Mouse (Mus musculus) embryonic facial prominence, embryonic 12.5 days (tissue): ENCODE results near the gene Dclk1. TPM values are rescaled to one million over a fixed set of nuclear protein-coding genes. Genes with fewer than 3 reads are reported as not detected.

Experiments
- ATAC-seq: fragments of 200-750 bp; cut with Nextera tagmentation; 2 replicates; pipeline ENCODE4 v1.8.0; 2017; ENCODE audit not compliant: insufficient number of reproducible peaks, insufficient read depth, low FRiP score, low TSS enrichment
- H3K27ac ChIP-seq: fragments of 300-500 bp; sonication (generic); 2 replicates; pipeline ENCODE4 v1.5.1; 2016; ENCODE audit warnings: mild to moderate bottlenecking
- H3K27me3 ChIP-seq: fragments of 300-500 bp; sonication (generic); 2 replicates; pipeline ENCODE4 v1.6.1; 2016; ENCODE audit warnings: mild to moderate bottlenecking, moderate library complexity
- H3K36me3 ChIP-seq: fragments of 300-500 bp; sonication (generic); 2 replicates; pipeline ENCODE4 v1.6.1; 2016; ENCODE audit warnings: mild to moderate bottlenecking
- H3K4me1 ChIP-seq: fragments of 300-500 bp; sonication (generic); 2 replicates; pipeline ENCODE4 v1.6.1; 2016
- H3K4me2 ChIP-seq: fragments of 300-500 bp; sonication (generic); replicated peaks from 2 replicates; pipeline ENCODE4 v1.6.1; 2016; ENCODE audit warnings: mild to moderate bottlenecking, moderate library complexity
- H3K4me3 ChIP-seq: fragments of 300-500 bp; sonication (generic); 2 replicates; pipeline ENCODE4 v1.5.1; 2016; ENCODE audit warnings: mild to moderate bottlenecking
- H3K9ac ChIP-seq: fragments of 300-500 bp; sonication (generic); 2 replicates; pipeline ENCODE4 v1.6.1; 2016; ENCODE audit warnings: mild to moderate bottlenecking, moderate library complexity
- H3K9me3 ChIP-seq: fragments of 300-500 bp; sonication (generic); 2 replicates; pipeline ENCODE4 v1.6.1; 2016; ENCODE audit warnings: mild to moderate bottlenecking, moderate library complexity
- WGBS: fragments of 180-500 bp; shearing (Covaris S2); methylation state at CpG from one replicate; pipeline ENCODE4 v1.1.7; 2016; 5-methylcytosine and 5-hydroxymethylcytosine counted together
- polyA plus RNA-seq: library from polyadenylated mRNA; unstranded; fragments of >200 nt; fragmentation: Nextera tagmentation; extraction: Ambion mirVana; gene quantifications from 2 replicates; pipeline ENCODE4 v1.2.1, GENCODE M21; 2016

Gene Dclk1
- polyA plus RNA-seq, 1 experiment from 2014 or later, result 68.6 TPM

DNA sequence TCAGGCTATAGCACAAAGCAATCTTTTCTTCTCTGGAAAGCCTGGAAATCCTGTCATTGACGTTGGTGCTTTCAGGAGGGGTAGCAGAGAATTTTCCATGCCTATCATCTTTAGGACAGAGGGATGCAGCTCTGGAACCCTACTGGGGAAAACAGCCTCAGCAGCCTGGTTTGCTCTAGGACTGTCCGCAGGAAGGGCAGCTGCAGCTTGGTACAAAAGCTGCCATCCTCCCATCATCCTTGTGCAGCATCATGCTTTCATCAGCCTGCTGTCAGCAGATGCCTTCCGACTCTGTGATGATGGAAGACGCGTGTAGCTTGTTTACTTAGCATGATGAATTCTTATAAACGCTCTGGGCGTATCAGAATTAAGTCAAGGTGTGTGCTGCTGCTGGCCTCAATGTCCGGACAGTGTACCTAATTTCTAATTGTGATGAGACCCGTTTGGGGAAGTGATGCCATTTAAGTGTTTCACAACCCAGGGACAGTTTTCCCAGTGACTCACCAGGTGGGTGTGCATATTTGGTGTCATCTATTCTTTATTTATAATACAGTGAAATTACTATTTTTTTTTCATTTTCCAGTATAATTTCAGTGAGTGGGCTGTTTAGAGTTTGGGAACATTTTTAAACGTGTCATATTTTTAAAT is 50.7 kb downstream of the Dclk1 start:
- no peak overlapping the region for H3K4me2 ChIP-seq
- 68% methylated on average over 10 of the region's 10 CpGs for WGBS
- H3K27me3 ChIP-seq, result no peaks in the 10 kb centered on the region
- ATAC-seq, result no peak
- H3K9ac ChIP-seq, result no peak overlapping the region
- no peaks in the 10 kb centered on the region for H3K36me3 ChIP-seq
- H3K4me1 ChIP-seq, result no peaks in the 10 kb centered on the region
- no peaks in the 10 kb centered on the region for H3K9me3 ChIP-seq
- H3K27ac ChIP-seq, result no peak overlapping the region
- no peak overlapping the region for H3K4me3 ChIP-seq

DNA sequence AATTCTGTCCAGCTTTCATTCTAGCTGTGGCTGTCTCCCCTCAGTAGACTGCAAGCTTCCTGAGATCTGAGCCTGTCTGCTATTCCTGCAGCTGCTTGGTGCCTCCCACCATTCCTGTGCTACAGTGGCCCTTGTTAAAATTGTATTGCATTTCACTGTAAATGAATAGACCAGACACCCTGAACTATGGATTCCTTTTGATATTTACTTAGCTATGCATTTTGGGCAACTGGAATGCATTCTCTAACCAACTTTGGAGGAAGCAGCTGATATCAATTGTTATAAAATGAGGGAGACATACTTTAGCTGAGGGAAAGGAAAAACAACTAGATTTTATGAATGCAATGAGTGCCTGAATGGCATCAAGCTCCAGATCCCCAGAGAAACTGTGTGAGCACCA is 63.5 kb downstream of the Dclk1 start:
- no peaks in the 10 kb centered on the region for H3K27me3 ChIP-seq
- H3K4me1 ChIP-seq, result peaks cover 3% of the 10 kb centered on the region; the same call in 1 of the 2 replicates
- no peaks in the 10 kb centered on the region for H3K9me3 ChIP-seq
- no peak overlapping the region for H3K27ac ChIP-seq
- H3K4me2 ChIP-seq, result no peak overlapping the region
- no peaks in the 10 kb centered on the region for H3K36me3 ChIP-seq
- H3K9ac ChIP-seq, result no peak overlapping the region
- H3K4me3 ChIP-seq, result no peak overlapping the region
- ATAC-seq, result no peak

DNA sequence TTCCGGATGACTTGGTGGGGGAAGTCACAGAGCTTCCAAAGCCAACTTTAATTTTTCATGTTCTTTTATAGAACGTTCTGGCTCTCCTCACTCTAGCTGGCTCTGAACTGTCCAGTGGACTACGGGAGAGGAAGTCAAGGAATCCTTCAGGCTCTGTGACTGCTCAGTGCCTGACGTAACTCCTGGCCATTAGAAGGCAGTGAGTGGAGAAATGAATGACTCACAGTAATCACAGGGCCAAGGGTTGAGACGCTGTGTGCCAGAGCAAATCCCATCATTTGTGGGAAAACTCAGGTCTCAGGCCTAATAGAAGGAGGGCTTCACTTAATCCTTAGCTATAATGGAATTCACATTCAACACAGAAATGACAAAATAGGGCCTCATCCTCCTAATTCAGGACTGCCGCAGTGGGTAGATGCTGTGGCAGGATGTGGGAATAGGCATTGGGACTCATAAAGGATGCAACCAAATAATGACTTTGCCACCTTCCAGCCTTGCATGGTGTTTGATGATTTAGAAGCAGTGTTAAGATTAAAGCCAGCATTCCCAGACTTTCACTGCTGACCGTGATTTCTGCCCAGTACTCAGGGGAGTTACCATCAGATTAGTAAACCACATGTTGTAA is 65.5 kb downstream of the Dclk1 start:
- H3K4me3 ChIP-seq, result no peak overlapping the region
- H3K27me3 ChIP-seq, result no peaks in the 10 kb centered on the region
- H3K4me2 ChIP-seq, result no peak overlapping the region
- no peak overlapping the region for H3K9ac ChIP-seq
- no peak overlapping the region for H3K27ac ChIP-seq
- H3K36me3 ChIP-seq, result no peaks in the 10 kb centered on the region
- no peaks in the 10 kb centered on the region for H3K9me3 ChIP-seq
- H3K4me1 ChIP-seq, result peaks cover 3% of the 10 kb centered on the region; the same call in 1 of the 2 replicates
- 73% methylated on average over 7 of the region's 7 CpGs for WGBS
- no peak for ATAC-seq

DNA sequence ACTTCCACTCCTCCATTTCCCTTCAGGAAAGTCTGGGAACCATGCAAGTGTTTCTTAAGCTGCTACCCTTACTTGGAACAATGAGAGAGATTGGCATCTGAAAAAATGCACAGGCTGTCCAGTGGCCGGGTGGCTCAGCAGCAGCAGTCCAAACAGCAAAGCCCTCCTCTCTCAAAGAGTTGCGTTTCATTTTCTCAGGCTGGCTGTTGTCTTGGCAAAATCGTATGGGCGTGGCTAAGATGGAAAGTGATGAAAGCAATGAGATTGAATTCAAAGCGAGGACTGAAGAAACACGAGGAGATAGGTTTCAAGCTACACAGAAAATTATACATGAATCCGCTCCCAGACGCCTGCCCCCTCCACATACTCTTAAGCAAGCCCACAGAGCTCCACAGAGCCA is 67.8 kb downstream of the Dclk1 start:
- no peak overlapping the region for H3K9ac ChIP-seq
- no peak overlapping the region for H3K27ac ChIP-seq
- WGBS, result 52% methylated on average over 8 of the region's 8 CpGs
- ATAC-seq, result no peak
- H3K4me1 ChIP-seq, result peaks cover 3% of the 10 kb centered on the region; the same call in 1 of the 2 replicates
- no peaks in the 10 kb centered on the region for H3K9me3 ChIP-seq
- no peaks in the 10 kb centered on the region for H3K27me3 ChIP-seq
- H3K36me3 ChIP-seq, result no peaks in the 10 kb centered on the region
- H3K4me2 ChIP-seq, result no peak overlapping the region
- no peak overlapping the region for H3K4me3 ChIP-seq

DNA sequence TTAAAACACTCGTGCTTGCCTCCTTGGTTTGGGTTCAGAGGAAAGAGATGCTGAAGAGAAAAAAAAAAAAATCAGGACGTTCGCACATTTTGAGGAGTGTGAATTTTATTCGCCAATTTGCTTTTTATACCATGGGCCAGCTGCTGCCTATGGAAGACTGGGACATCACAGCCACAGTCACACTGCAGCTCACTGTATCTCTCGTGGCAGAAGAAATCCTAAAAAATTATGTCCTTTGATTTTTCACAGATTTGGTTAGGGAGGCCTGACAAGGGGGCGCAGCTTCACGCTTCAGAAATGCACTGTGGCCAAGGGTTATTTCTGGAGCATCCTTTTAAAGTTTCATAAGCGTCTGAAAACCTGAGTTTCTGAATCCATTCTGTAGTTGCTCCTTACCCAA is 73.7 kb downstream of the Dclk1 start:
- Histone ChIP-seq H3K4me1 (no peaks in the 10 kb centered on the region), H3K9ac (no peak overlapping the region), H3K27me3 (no peaks in the 10 kb centered on the region), H3K4me2 (no peak overlapping the region), H3K9me3 (no peaks in the 10 kb centered on the region), H3K36me3 (no peaks in the 10 kb centered on the region), H3K4me3 (no peak overlapping the region), H3K27ac (no peak overlapping the region)
- ATAC-seq, result no peak
- WGBS, result 88% methylated on average over 8 of the region's 8 CpGs

DNA sequence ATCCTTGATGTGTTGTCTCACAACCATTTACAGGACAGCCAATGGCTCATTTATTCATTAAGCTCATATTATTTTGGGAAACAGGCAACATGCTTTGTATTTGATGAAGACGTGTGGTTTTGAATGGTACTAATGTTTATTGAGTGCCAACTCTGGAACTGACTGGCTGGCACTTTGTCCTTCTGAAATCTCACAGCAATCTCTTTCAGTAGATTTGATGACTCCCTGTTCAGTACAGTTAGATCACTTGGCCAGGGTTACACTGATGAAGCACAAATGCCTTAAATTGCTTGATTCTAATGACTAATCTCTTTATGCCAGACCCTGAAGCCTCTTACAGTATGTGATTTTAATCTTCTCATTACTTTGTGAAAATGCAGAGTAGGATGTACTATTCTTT is 75.9 kb downstream of the Dclk1 start:
- Histone ChIP-seq H3K36me3 (no peaks in the 10 kb centered on the region), H3K4me1 (no peaks in the 10 kb centered on the region), H3K27ac (no peak overlapping the region), H3K4me2 (no peak overlapping the region), H3K27me3 (no peaks in the 10 kb centered on the region), H3K9ac (no peak overlapping the region), H3K4me3 (no peak overlapping the region), H3K9me3 (no peaks in the 10 kb centered on the region)
- WGBS, result 75% methylated on average over 1 of the region's 1 CpGs
- no peak for ATAC-seq

DNA sequence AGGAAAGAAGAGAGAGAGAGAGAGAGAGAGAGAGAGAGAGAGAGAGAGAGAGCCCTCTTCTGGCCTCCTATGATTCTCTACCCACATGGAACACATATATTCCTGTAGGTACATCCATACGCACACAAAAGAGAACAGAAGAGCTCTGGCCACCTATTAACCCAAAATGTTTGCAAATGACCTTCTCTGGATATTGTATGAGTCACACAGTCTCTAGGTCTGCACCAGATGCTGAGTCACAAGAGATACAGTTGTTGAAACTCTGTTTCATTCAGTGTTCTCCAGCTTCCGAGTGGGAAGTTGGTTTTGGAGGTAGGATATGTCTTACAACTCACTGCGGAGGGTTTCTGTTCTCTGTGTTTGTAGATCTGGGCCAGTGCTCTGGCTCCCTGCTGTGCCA is 78.4 kb downstream of the Dclk1 start:
- ATAC-seq, result no peak
- Histone ChIP-seq H3K4me2 (no peak overlapping the region), H3K27me3 (no peaks in the 10 kb centered on the region), H3K4me1 (no peaks in the 10 kb centered on the region), H3K36me3 (no peaks in the 10 kb centered on the region), H3K27ac (no peak overlapping the region), H3K4me3 (no peak overlapping the region), H3K9me3 (no peaks in the 10 kb centered on the region), H3K9ac (no peak overlapping the region)
- 88% methylated on average over 3 of the region's 3 CpGs for WGBS

DNA sequence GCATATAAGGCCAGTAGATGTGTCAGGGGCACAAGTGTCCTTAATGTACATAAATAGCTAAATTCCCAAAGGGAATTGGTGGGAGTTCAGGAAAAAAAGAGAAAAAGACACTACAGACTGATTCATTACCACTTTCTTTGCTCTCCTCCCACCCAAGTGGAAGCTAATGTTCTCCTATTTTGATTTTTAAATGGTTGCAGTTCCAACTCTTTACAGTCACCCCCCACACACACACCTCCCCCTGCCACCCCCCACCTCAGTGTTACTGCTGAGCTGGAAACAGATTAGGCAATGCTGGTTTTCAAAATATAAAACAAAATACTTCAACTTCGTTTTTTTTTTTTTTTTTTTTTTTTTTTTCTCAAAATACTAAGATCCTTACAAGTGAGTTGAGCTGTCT is 81.9 kb downstream of the Dclk1 start:
- H3K36me3 ChIP-seq, result no peaks in the 10 kb centered on the region
- H3K27ac ChIP-seq, result no peak overlapping the region
- no peak overlapping the region for H3K4me3 ChIP-seq
- no peak overlapping the region for H3K4me2 ChIP-seq
- ATAC-seq, result no peak
- H3K9ac ChIP-seq, result no peak overlapping the region
- 40% methylated on average over 1 of the region's 1 CpGs for WGBS
- H3K4me1 ChIP-seq, result no peaks in the 10 kb centered on the region
- H3K9me3 ChIP-seq, result no peaks in the 10 kb centered on the region
- H3K27me3 ChIP-seq, result no peaks in the 10 kb centered on the region

DNA sequence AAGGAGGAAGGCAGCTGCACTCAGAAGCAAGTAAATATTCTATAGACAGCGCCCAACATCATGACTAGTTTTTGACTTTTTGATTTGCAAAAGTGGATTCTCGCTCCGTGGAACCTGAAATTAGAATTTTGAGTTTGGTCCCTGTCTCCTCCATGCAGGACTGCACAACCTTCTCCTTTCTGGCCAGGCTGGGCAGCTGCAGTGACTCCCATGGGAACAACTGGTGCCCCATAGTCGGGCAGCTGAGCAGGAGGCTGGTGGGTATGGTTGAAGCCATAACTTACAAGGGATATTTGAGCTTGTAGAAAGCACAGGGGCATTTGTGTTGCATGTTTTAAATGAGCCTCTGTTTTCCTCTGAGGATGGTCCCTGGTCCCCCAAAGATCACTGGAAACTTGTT is 88.3 kb downstream of the Dclk1 start:
- ATAC-seq, result no peak
- no peak overlapping the region for H3K4me3 ChIP-seq
- H3K4me1 ChIP-seq, result no peaks in the 10 kb centered on the region
- no peak overlapping the region for H3K4me2 ChIP-seq
- 84% methylated on average over 4 of the region's 4 CpGs for WGBS
- H3K9ac ChIP-seq, result no peak overlapping the region
- no peaks in the 10 kb centered on the region for H3K9me3 ChIP-seq
- H3K27ac ChIP-seq, result no peak overlapping the region
- no peaks in the 10 kb centered on the region for H3K27me3 ChIP-seq
- H3K36me3 ChIP-seq, result no peaks in the 10 kb centered on the region

DNA sequence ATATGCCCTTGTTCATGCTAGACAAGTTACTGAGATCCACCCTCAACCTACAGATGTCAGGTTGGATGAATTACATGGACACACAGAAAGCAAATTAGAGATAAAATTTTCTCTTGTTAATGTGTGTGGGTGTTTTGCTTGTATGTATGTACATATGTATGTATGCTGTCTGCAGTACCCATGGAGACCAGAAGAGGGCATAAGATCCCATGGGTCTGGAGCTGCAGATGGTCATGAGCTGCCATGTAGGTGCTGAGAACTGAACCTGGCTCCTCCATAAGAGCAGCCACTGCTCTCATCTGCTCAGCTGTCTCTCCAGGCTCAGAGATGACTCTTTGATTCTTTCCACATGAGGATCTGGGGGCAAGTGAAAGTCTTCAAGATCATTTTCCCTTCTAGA is 89.5 kb downstream of the Dclk1 start:
- Histone ChIP-seq H3K4me1 (no peaks in the 10 kb centered on the region), H3K9ac (no peak overlapping the region), H3K4me2 (no peak overlapping the region), H3K27ac (no peak overlapping the region), H3K4me3 (no peak overlapping the region), H3K36me3 (no peaks in the 10 kb centered on the region), H3K27me3 (no peaks in the 10 kb centered on the region), H3K9me3 (no peaks in the 10 kb centered on the region)
- no peak for ATAC-seq

DNA sequence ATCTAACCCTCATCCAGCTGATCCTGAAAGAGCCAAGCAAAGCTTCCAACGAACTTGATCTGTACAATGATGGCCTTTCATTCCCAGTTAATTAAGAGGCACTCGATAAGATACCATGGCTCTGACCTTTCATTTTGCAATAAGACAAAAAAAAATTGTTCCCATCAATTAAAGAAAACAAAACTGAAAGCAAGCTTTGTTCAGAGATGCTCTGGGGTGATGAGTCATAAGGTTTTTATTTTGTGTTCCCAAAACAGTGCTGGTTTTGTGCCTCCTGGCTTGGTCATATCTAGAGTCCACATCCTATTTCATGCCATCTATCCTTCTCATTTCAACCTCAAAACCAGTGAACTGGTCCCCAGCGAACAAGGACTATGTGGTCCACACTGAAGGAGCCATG is 91.3 kb downstream of the Dclk1 start:
- Histone ChIP-seq H3K4me2 (no peak overlapping the region), H3K27me3 (no peaks in the 10 kb centered on the region), H3K4me3 (no peak overlapping the region), H3K9ac (no peak overlapping the region), H3K27ac (no peak overlapping the region), H3K4me1 (no peaks in the 10 kb centered on the region), H3K36me3 (no peaks in the 10 kb centered on the region), H3K9me3 (no peaks in the 10 kb centered on the region)
- 75% methylated on average over 3 of the region's 3 CpGs for WGBS
- no peak for ATAC-seq

DNA sequence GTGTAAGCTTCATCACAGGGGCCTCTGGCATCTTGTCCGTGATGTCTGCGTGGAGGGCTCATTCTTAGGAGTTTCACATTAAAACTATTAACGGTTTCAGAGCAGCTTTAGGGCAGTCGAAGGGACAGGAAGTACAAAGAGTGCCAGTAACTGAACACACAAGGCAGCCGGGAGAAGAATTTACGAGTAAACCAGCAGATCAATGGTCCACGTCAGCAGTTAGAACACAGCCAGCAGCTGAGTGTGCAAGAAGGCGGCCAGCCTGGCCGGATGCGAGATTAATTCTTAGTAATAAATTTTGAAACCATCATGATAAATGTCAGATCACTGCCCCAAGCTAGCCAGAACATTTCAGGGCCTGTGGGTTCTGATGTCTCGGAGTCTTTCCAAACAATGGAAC is 94.7 kb downstream of the Dclk1 start:
- no peak overlapping the region for H3K4me3 ChIP-seq
- H3K27ac ChIP-seq, result no peak overlapping the region
- no peaks in the 10 kb centered on the region for H3K36me3 ChIP-seq
- H3K9ac ChIP-seq, result no peak overlapping the region
- no peak overlapping the region for H3K4me2 ChIP-seq
- no peaks in the 10 kb centered on the region for H3K4me1 ChIP-seq
- no peak for ATAC-seq
- 87% methylated on average over 11 of the region's 11 CpGs for WGBS
- no peaks in the 10 kb centered on the region for H3K27me3 ChIP-seq
- no peaks in the 10 kb centered on the region for H3K9me3 ChIP-seq
